Mouse (Mus musculus): Measurements from ENCODE around the gene Cd300a. TPM values are rescaled to one million over a fixed set of nuclear protein-coding genes. Genes with fewer than 3 reads are reported as not detected.
A peak's percentile ranks its signal among the peaks of the same experiment; 100 is the strongest.

Gene Cd300a
- 0.55 and 0.67 TPM in 2 replicates for polyA plus RNA-seq (2015; fragmentation: Nextera tagmentation; extraction: Ambion mirVana)

DNA sequence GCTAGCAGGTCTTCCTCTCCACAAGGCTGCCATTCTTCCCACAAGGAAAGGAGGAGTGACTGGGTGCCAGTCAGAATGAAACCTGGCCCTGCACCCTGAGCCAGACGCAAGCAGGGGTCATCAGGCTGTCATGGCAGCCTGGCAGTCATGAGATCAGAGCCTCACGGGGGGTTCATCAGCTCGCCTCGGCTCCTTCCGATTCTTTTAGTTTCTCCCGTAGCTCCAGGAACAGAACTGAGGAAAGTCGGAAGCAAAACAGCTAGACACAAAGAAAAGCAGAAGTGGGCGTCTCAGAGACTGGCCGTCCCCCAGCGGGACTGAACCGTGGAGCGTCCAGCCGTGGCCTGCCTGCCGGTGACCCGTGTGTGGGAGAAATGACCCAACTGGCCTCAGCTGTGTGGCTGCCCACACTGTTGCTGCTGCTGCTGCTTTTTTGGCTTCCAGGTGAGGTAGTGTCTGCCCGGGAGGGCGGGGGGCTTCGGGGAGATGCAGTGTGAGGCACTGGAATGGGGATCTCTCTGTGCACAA is at the start of gene Cd300a:
Gene Cd300a, plus strand, starts transcription at position 51 of the 528 bp plus-strand sequence.
- whole genome bisulfite sequencing, result 48% methylated on average over 18 of the region's 18 CpGs
- H3K4me2 ChIP-seq (replicated peaks), result 0 out of 2 replicates have a peak within 1 kb of the TSS, but pooled peaks have one; percentile 3
- no peaks in the 10 kb centered on the region for H3K9me3 ChIP-seq
- H3K27me3 ChIP-seq, result no peaks in the 10 kb centered on the region
- no peak within 1 kb of the TSS for H3K27ac ChIP-seq
- H3K4me1 ChIP-seq (replicated peaks), result no peaks in the 10 kb centered on the region
- no peak for ATAC-seq
- H3K36me3 ChIP-seq, result no peaks in the 10 kb centered on the region
- H3K4me3 ChIP-seq (replicated peaks), result no peak within 1 kb of the TSS
- no peak within 1 kb of the TSS; the same call in 1 of the 2 replicates for H3K9ac ChIP-seq (replicated peaks)

DNA sequence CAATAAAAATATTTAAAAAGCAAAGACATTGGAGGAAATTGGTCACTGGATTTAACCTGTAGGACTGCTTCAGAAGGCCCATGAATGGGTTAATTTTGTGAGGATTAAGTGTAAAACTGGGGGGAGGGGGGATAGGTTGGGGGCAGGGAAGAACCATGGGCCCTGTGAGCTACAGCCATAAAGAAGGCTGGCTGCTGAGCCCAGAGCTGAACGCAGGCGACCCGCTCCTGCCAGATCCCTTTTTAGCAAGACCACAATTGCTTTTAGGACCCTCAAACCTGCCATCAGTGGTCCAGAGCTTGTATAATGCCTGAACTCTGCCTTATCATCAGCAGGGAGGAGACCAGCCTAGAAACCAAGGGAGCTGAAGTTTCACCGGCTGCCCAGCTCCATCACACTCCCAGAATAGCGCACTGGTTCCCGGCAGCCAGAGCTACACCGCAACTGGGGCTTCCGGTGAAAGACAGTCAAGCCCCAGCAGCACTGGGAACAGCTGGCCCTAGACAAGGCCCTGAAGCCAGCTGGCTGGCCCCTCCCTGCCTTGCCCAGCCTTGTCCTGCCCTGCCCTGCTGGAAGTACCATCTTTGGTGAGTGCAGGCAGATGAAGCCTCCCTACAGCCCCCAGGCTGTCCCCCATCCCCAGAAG is 45.9 kb upstream of the Cd300a start:
- Histone ChIP-seq H3K9ac (replicated peaks) (0 out of 2 replicates have a peak overlapping the region, but pooled peaks have one; percentile 28), H3K27ac (peak overlapping the region; percentile 53; the same call in 1 of the 2 replicates)

DNA sequence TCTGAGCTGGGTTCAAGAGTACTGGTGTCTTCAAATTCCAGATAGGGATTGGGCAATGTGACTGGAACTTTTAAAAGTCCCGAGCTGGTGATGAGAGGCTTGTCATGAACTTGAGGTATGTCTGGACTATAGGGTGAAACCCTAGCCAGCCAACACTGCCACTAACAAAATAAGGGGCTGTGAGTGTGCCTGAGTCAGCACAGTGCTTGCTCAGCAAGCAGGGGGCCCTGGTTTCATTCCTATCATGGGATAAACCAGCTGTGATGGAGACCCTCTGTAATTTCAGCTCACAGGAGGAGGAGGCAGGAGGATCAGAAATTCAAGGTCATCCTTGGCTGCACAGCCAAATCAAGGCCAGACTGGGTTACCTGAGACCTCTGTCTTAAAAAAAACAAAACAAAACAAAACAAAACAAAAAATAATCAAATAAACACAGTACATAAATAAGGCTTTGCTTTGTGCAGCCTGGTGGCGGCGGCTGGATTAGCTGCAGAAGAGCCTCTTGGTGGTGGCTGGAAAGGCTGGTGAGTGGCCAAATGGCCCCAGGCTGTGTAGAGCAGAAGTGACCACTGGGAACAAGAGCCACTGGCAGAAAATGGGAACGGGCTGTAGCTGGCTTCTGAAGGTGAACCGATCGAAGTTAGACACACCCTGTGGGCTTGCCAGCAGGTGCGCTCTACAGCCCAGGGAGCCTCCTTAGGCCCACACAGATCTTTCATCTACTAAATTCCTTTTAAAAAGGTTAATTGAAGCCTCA is 45.2 kb upstream of the Cd300a start:
- H3K36me3 ChIP-seq, result no peaks in the 10 kb centered on the region
- H3K9ac ChIP-seq (replicated peaks), result 0 out of 2 replicates have a peak overlapping the region, but pooled peaks have one; percentile 28
- peaks cover 11% of the 10 kb centered on the region for H3K27me3 ChIP-seq
- ATAC-seq, result no peak
- H3K27ac ChIP-seq, result peak overlapping the region; percentile 53; the same call in 1 of the 2 replicates
- peak overlapping the region; percentile 19; the same call in 1 of the 2 replicates for H3K4me2 ChIP-seq (replicated peaks)
- no peak overlapping the region for H3K4me3 ChIP-seq (replicated peaks)
- H3K4me1 ChIP-seq (replicated peaks), result peaks cover 17% of the 10 kb centered on the region
- 72% methylated on average over 7 of the region's 7 CpGs for WGBS
- peaks cover 4% of the 10 kb centered on the region; the same call in 1 of the 2 replicates for H3K9me3 ChIP-seq

More for the DNA sequence above, 45.9 kb upstream of the Cd300a start:
- peak overlapping the region; percentile 19 for H3K4me2 ChIP-seq (replicated peaks)
- peaks cover 4% of the 10 kb centered on the region; the same call in 1 of the 2 replicates for H3K9me3 ChIP-seq
- H3K36me3 ChIP-seq, result no peaks in the 10 kb centered on the region
- H3K4me1 ChIP-seq (replicated peaks), result peaks cover 17% of the 10 kb centered on the region
- H3K4me3 ChIP-seq (replicated peaks), result no peak overlapping the region
- ATAC-seq, result peak; percentile 69
- H3K27me3 ChIP-seq, result peaks cover 4% of the 10 kb centered on the region
- 2% methylated on average over 8 of the region's 8 CpGs for WGBS

DNA sequence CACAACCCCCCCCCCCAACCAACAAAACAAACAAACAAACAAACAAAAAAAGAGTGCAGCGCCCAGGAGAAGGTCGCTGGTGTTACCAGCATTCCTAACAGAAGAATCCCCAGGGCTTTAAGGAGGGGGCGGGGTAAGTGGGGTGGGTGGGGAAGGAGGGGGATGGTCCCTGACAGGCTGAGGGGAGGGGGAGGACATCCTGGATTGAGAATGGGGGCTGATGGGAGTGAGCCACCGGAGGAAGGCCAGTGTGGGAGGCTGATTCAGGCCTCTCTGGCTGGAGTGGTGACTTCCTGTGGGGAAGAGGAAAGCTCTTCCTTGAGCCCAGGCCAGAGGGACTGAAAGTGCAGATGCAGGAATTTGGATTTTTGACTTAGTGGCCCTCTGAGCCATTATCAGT is 43.5 kb upstream of the Cd300a start:
- WGBS, result 82% methylated on average over 4 of the region's 4 CpGs
- no peak for ATAC-seq

DNA sequence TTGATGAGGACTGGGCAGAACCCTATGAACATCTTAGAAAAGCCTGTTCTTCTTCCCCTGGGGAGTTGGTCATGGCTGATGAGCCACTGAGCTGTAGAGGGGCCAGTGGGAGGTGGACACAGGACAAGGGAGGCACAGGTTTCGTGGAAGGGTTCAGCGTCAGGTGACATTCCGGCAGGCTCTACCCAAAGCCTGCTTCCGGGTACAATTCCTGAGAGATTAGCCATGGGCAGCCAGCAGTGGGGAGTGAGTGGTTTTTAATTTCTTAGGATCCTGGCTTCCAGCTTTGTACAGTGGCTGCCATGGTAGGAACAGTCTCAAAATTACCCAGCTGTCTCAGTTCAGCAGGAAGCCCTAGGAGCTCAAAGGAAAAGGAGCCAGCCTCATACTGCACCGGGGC is 42.8 kb upstream of the Cd300a start:
- H3K27me3 ChIP-seq, result peaks cover 35% of the 10 kb centered on the region
- H3K4me2 ChIP-seq (replicated peaks), result no peak overlapping the region
- H3K4me3 ChIP-seq (replicated peaks), result no peak overlapping the region
- H3K4me1 ChIP-seq (replicated peaks), result peaks cover 38% of the 10 kb centered on the region
- H3K36me3 ChIP-seq, result no peaks in the 10 kb centered on the region
- no peak for ATAC-seq
- H3K9me3 ChIP-seq, result no peaks in the 10 kb centered on the region
- no peak overlapping the region for H3K9ac ChIP-seq (replicated peaks)
- WGBS, result 77% methylated on average over 5 of the region's 5 CpGs
- no peak overlapping the region for H3K27ac ChIP-seq

More for the DNA sequence above, 43.5 kb upstream of the Cd300a start:
- no peak overlapping the region for H3K27ac ChIP-seq
- peaks cover 31% of the 10 kb centered on the region for H3K4me1 ChIP-seq (replicated peaks)
- H3K9ac ChIP-seq (replicated peaks), result no peak overlapping the region
- H3K27me3 ChIP-seq, result peaks cover 28% of the 10 kb centered on the region
- H3K9me3 ChIP-seq, result peaks cover 3% of the 10 kb centered on the region; the same call in 1 of the 2 replicates
- H3K4me2 ChIP-seq (replicated peaks), result no peak overlapping the region
- H3K4me3 ChIP-seq (replicated peaks), result no peak overlapping the region
- H3K36me3 ChIP-seq, result no peaks in the 10 kb centered on the region

DNA sequence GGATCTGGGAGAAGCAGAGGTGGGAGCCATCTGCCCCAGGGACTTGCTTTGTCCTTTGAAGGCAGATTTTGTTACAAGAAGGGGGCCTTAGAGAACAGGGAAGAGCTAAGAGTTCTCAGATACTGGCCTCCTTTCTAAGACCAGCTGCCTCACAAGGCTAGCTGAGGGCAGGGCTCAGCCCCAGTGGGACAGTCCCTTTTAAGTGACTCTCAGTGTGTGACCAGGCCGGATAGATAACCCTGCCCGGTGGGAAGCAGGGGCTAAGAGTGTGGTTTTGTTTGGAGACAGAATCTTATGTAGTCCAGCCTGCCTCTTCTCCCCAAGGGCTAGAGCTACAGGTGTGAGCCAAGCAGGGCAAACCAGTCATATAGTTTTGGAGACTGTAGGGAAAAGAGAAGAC is 40.3 kb upstream of the Cd300a start:
- Histone ChIP-seq H3K9ac (replicated peaks) (no peak overlapping the region), H3K4me2 (replicated peaks) (no peak overlapping the region), H3K27me3 (peaks cover 60% of the 10 kb centered on the region), H3K9me3 (no peaks in the 10 kb centered on the region), H3K4me3 (replicated peaks) (no peak overlapping the region), H3K4me1 (replicated peaks) (peaks cover 36% of the 10 kb centered on the region), H3K36me3 (no peaks in the 10 kb centered on the region), H3K27ac (no peak overlapping the region)
- no peak for ATAC-seq
- 10% methylated on average over 2 of the region's 2 CpGs for WGBS

DNA sequence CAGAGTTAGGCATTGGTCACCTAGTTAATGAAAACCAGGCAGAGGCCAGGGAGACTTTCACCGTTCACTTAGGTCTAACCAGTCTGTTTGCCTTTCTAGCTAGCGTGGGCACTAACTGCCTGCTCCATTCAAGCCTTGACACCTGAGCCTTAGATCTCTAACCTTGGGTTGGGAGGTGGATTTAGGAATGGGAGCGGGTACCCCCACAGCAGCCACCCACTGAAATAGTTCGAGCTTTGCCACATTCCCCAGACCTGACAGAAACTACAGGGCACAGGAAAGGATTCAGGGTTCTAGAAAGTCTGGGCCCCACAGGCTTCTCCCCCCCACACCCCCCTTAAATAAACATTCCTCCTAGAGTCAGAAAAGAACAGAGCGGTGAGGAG is 39.8 kb upstream of the Cd300a start:
- Histone ChIP-seq H3K27ac (no peak overlapping the region), H3K9me3 (no peaks in the 10 kb centered on the region), H3K27me3 (peaks cover 65% of the 10 kb centered on the region), H3K4me3 (replicated peaks) (peak overlapping the region; percentile 57; the same call in 1 of the 2 replicates), H3K4me2 (replicated peaks) (peak overlapping the region; percentile 86), H3K9ac (replicated peaks) (no peak overlapping the region), H3K4me1 (replicated peaks) (peaks cover 32% of the 10 kb centered on the region), H3K36me3 (no peaks in the 10 kb centered on the region)
- 16% methylated on average over 5 of the region's 5 CpGs for WGBS
- no peak for ATAC-seq

DNA sequence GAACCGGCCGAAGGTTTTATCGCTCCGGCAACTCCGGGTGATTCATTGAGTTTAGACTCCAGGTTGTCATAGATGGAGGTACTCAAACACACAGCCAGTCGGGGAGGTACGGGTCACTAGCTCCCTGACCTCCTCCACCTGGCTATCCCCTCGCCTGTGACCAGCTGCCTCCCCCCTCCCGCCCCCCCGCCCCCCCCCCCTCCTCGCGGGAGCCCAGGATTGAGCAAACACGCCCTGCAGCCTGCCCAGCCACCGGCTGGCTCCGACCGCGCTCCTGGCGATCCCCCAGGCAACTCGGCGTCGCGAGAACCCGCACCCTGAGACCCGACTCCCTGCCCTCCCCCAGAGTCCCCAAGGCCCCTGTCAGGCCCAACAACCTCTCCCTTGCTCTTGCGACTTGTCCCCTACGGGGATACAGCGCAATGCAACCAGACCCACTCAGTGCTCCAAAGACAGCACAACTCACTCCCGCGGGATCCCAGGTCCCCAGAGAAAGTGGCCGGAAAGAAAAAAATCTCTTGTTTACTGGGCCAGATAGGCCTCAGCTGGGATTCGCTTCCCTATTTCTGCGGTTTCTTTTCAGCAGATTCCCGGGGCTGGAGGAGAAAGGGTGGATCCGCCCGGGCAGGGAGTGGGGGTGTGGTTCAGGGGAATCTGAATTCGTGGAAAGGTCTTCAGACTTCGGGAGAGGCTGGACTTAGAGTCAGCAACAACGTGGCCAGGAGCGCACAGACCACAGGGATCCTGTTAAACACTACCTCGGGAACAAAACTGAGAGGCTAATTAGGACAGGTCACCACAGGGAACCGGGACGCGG is 39.2 kb upstream of the Cd300a start, which contains the start of gene Gprc5c:
Gene Gprc5c, plus strand, starts transcription at position 701 of the 817 bp plus-strand sequence.
- ATAC-seq, result 0 out of 2 replicates have a peak, but pooled peaks have one; percentile 28
- H3K27ac ChIP-seq, result no peak within 1 kb of the TSS
- H3K4me3 ChIP-seq (replicated peaks), result peak within 1 kb of the TSS; percentile 57
- no peaks in the 10 kb centered on the region for H3K36me3 ChIP-seq
- H3K4me2 ChIP-seq (replicated peaks), result peak within 1 kb of the TSS; percentile 86
- under 1% methylated on average over 37 of the region's 43 CpGs for WGBS
- peaks cover 66% of the 10 kb centered on the region for H3K27me3 ChIP-seq
- no peaks in the 10 kb centered on the region for H3K9me3 ChIP-seq
- peak within 1 kb of the TSS; percentile 62 for H3K9ac ChIP-seq (replicated peaks)
- peaks cover 31% of the 10 kb centered on the region for H3K4me1 ChIP-seq (replicated peaks)

DNA sequence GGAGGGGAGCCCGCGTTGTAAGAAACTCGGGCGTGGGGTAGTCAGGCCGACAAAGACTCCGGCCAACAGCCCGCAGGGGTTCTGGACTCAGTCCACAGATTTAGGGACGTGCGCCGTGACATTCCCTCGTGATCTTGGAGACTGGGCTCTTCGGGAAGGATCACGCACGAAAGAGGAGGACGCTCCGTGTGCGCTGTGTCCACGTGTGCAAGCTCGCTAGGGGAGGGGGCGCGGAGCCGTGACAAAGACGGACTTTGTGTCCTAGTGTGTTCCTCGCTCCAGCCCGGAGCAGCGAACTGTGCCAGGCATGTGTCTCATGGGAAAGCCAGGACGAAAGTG is 38.6 kb upstream of the Cd300a start:
- ATAC-seq, result peak; percentile 53; the same call in 1 of the 2 replicates
- H3K4me1 ChIP-seq (replicated peaks), result peaks cover 31% of the 10 kb centered on the region
- 0% methylated on average over 27 of the region's 27 CpGs for WGBS
- peaks cover 66% of the 10 kb centered on the region for H3K27me3 ChIP-seq
- peak overlapping the region; percentile 62 for H3K9ac ChIP-seq (replicated peaks)
- H3K36me3 ChIP-seq, result no peaks in the 10 kb centered on the region
- H3K9me3 ChIP-seq, result no peaks in the 10 kb centered on the region
- peak overlapping the region; percentile 57 for H3K4me3 ChIP-seq (replicated peaks)
- peak overlapping the region; percentile 86 for H3K4me2 ChIP-seq (replicated peaks)
- no peak overlapping the region for H3K27ac ChIP-seq

DNA sequence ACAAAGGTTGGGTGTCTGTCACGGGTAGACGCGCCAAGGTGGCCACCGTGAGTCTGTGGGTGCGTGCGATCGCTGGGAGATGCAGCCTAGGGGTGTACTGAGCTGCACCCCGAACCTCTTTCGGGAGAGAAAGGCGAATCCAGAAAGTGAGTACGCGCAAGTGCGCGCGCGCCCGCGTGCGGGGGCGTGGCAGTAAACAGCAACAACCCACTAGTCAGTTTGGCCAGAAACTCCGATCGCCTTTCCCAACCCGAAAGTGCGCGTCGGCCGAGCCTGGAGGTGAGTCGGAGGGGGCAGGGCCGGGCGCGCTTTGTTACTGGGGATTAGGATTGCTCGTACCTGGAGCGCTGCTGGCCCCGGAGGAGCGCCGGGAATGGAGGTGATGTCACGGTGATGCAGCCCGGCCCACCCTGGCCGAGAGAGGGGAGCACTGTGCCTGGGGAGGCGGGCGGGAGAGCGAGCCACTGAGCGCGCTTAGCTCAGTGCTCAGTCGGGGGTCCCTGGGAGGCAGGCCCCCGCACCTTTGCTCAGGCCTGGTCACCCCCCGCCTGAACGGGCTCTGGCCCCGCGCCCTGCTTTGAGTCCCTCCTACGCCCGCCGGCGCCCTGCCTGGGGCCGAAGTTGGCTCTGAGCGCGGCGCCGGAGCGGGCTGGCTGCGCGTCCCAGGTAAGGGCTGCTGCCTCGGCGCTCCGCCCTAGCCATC is 38.1 kb upstream of the Cd300a start:
- Histone ChIP-seq H3K4me1 (replicated peaks) (peaks cover 31% of the 10 kb centered on the region), H3K4me3 (replicated peaks) (peak overlapping the region; percentile 57), H3K9me3 (no peaks in the 10 kb centered on the region), H3K4me2 (replicated peaks) (peak overlapping the region; percentile 86), H3K27me3 (peaks cover 66% of the 10 kb centered on the region), H3K36me3 (no peaks in the 10 kb centered on the region), H3K27ac (no peak overlapping the region), H3K9ac (replicated peaks) (peak overlapping the region; percentile 62)
- ATAC-seq, result peak; percentile 53
- under 1% methylated on average over 65 of the region's 65 CpGs for WGBS

All from midbrain, embryonic 13.5 days (tissue).